Mouse (Mus musculus) limb, embryonic 15.5 days (tissue): ENCODE data around the gene Itpr1. TPM values are rescaled to one million over a fixed set of nuclear protein-coding genes. Genes with fewer than 3 reads are reported as not detected.

ENCODE experiments used
- ATAC-seq: fragments of 200-750 bp; cut with Nextera tagmentation; 2 replicates; pipeline ENCODE4 v1.8.0; 2017; ENCODE audit warnings: low read depth, moderate TSS enrichment; ENCODE audit not compliant: insufficient number of reproducible peaks, low FRiP score, low TSS enrichment
- H3K27ac ChIP-seq: fragments of 300-500 bp; sonication (generic); 2 replicates; pipeline ENCODE4 v1.5.1; 2015; ENCODE audit warnings: moderate library complexity, mild to moderate bottlenecking, inconsistent platforms
- H3K27me3 ChIP-seq: fragments of 300-500 bp; sonication (generic); 2 replicates; pipeline ENCODE4 v1.6.1; 2015; ENCODE audit warnings: inconsistent platforms
- H3K36me3 ChIP-seq: fragments of 300-500 bp; sonication (generic); 2 replicates; pipeline ENCODE4 v1.6.1; 2015; ENCODE audit warnings: inconsistent platforms
- H3K4me1 ChIP-seq: fragments of 300-500 bp; sonication (generic); 2 replicates; pipeline ENCODE4 v1.6.1; 2015; ENCODE audit warnings: inconsistent platforms
- H3K4me2 ChIP-seq: fragments of 300-500 bp; sonication (generic); 2 replicates; pipeline ENCODE4 v1.6.1; 2015; ENCODE audit warnings: mild to moderate bottlenecking, inconsistent platforms
- H3K4me3 ChIP-seq: fragments of 300-500 bp; sonication (generic); 2 replicates; pipeline ENCODE4 v1.5.1; 2015; ENCODE audit warnings: mild to moderate bottlenecking, inconsistent platforms
- H3K9ac ChIP-seq: fragments of 300-500 bp; sonication (generic); 2 replicates; pipeline ENCODE4 v1.6.1; 2015; ENCODE audit warnings: inconsistent platforms
- H3K9me3 ChIP-seq: fragments of 300-500 bp; sonication (generic); 2 replicates; pipeline ENCODE4 v1.6.1; 2016; ENCODE audit warnings: inconsistent platforms
- WGBS: fragments of 180-500 bp; shearing (Covaris S2); methylation state at CpG from one replicate; pipeline ENCODE4 v1.1.7; 2015; 5-methylcytosine and 5-hydroxymethylcytosine counted together
- polyA plus RNA-seq: library from polyadenylated mRNA; unstranded; fragments of >200 nt; fragmentation: Nextera tagmentation; extraction: Ambion mirVana; gene quantifications from 2 replicates; pipeline ENCODE4 v1.2.1, GENCODE M21; 2015

Gene Itpr1
- polyA plus RNA-seq, 1 experiment from 2014 or later, result 9.0 TPM

DNA sequence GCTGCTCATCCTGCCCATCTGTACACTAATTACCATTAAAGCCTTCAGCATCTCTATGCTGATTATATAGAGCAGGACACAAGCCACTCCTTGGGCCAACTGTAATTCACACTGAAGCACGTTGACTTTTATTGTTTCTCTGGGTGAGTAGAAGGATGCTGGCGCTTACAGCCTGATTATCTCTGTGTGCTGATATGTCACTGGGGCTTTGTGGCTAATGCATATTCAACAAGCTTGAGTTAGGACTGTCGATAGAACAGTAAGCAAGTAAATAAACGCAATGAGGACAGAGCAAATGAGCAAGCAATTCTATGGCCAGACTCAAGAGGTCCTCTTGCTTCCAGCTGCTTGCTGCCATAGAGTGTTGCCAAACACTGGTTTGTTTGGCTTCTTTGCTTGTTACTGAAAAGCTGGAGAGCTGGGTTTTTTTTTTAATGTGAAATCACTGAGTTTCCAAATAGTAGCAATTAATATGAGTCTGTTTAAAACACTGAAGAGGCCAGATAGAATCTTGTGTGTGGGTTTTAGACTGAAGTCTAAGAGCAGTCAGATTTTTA is 103.5 kb downstream of the Itpr1 start:
- no peak for ATAC-seq
- H3K4me3 ChIP-seq, result no peak overlapping the region
- 0 out of 2 replicates have a peak, but pooled peaks cover 3% of the 10 kb centered on the region for H3K4me1 ChIP-seq
- H3K4me2 ChIP-seq, result no peak overlapping the region
- H3K9me3 ChIP-seq, result no peaks in the 10 kb centered on the region
- 70% methylated on average over 4 of the region's 4 CpGs for WGBS
- no peak overlapping the region for H3K9ac ChIP-seq
- no peaks in the 10 kb centered on the region for H3K27me3 ChIP-seq
- H3K27ac ChIP-seq, result no peak overlapping the region
- H3K36me3 ChIP-seq, result no peaks in the 10 kb centered on the region

DNA sequence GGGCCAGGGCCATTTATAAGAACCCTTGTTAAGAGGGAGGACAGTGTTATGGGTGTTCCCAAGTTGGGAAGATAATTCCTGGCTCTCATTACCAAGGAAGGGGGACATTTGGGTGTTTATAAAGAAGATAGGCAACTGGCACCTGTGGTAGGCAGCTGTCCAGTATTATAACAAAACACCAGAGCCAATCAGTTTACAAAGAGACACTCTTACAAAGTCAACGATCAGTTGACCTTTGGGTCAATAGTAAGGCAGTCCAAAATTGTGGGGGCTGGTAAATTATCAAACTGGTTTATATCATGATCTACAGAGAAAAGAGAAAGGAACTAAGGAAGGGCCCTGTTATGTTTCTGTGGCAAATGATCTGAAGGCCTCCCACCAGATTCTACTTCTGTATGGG is 104.1 kb downstream of the Itpr1 start:
- ATAC-seq, result no peak
- H3K9ac ChIP-seq, result no peak overlapping the region
- no peaks in the 10 kb centered on the region for H3K36me3 ChIP-seq
- 0 out of 2 replicates have a peak, but pooled peaks cover 3% of the 10 kb centered on the region for H3K4me1 ChIP-seq
- H3K9me3 ChIP-seq, result no peaks in the 10 kb centered on the region
- H3K27me3 ChIP-seq, result no peaks in the 10 kb centered on the region
- 85% methylated on average over 1 of the region's 1 CpGs for WGBS
- no peak overlapping the region for H3K4me2 ChIP-seq
- H3K4me3 ChIP-seq, result no peak overlapping the region
- no peak overlapping the region for H3K27ac ChIP-seq

DNA sequence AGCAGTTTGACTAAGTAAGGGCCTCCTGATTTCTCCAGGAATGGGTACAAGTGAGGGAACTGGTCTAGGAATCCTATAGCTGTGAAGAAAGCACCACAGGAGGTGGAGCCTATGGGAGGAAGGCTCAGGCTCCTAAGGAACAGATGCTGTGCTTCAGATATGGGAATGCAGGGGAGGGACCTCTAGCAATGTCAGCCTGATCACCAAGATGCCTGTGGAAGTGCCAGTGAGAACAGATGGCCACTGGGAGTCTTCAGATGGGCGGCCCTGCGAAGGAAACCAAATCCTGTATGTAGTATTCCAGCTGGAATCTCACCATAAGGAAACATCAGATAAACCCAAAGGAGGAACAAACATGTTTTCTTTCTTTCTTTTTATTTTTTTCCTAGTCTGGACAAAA is 108.8 kb downstream of the Itpr1 start:
- Histone ChIP-seq H3K27me3 (no peaks in the 10 kb centered on the region), H3K4me1 (0 out of 2 replicates have a peak, but pooled peaks cover 3% of the 10 kb centered on the region), H3K9me3 (no peaks in the 10 kb centered on the region), H3K36me3 (no peaks in the 10 kb centered on the region), H3K27ac (no peak overlapping the region), H3K4me3 (no peak overlapping the region), H3K4me2 (no peak overlapping the region), H3K9ac (no peak overlapping the region)
- WGBS, result 72% methylated on average over 2 of the region's 2 CpGs
- ATAC-seq, result no peak

DNA sequence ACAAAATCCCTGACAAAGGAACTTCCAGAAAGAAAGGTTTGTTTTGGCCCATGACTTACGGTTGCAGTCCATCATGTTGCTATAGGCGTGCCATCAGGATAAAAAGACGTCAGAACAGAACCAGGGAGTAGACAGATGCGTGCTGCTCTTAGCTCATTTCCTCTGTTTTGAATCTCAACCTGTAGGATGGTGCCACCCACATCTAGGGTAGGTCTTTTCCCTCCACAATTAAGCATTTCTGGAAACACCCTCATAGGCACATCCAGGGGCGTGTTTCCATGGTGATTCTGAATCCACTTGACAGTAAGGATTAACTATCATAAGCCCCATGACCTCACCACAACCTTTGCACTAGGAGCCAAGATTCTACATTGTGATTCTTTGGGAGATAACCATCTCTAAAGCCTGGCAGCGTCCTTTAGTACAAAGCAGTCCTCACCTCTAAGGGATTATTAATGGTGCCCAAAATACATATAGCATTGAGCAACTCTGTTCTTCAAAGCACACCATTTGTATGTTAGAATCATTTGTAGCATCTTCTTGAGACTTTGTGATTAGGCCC is 111.6 kb downstream of the Itpr1 start:
- 0 out of 2 replicates have a peak, but pooled peaks cover 3% of the 10 kb centered on the region for H3K4me1 ChIP-seq
- H3K4me3 ChIP-seq, result no peak overlapping the region
- no peak overlapping the region for H3K4me2 ChIP-seq
- no peaks in the 10 kb centered on the region for H3K27me3 ChIP-seq
- H3K36me3 ChIP-seq, result no peaks in the 10 kb centered on the region
- ATAC-seq, result no peak
- WGBS, result 84% methylated on average over 6 of the region's 6 CpGs
- H3K9ac ChIP-seq, result no peak overlapping the region
- H3K9me3 ChIP-seq, result no peaks in the 10 kb centered on the region
- no peak overlapping the region for H3K27ac ChIP-seq

DNA sequence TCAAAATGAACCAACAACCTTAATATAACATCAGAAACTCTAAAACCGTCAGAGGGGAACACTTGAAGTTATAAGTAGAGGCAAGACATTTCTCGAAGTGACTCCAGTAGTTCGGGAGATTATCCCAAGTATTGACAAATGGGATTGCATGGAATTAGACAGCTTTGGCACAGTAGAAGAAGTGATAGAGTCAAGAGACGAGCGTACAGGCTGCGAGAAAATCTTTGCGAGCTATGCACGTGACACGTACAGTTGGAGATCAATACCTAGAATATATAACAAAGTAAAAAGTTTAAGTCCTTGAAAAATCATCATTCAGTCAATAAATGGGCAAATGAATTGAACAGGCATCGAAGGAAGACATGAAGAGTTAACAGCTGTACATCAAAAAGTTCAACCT is 112.5 kb downstream of the Itpr1 start:
- Histone ChIP-seq H3K9ac (no peak overlapping the region), H3K4me1 (0 out of 2 replicates have a peak, but pooled peaks cover 3% of the 10 kb centered on the region), H3K9me3 (no peaks in the 10 kb centered on the region), H3K27ac (no peak overlapping the region), H3K36me3 (no peaks in the 10 kb centered on the region), H3K27me3 (no peaks in the 10 kb centered on the region), H3K4me3 (no peak overlapping the region), H3K4me2 (no peak overlapping the region)
- ATAC-seq, result no peak
- 94% methylated on average over 10 of the region's 10 CpGs for WGBS

DNA sequence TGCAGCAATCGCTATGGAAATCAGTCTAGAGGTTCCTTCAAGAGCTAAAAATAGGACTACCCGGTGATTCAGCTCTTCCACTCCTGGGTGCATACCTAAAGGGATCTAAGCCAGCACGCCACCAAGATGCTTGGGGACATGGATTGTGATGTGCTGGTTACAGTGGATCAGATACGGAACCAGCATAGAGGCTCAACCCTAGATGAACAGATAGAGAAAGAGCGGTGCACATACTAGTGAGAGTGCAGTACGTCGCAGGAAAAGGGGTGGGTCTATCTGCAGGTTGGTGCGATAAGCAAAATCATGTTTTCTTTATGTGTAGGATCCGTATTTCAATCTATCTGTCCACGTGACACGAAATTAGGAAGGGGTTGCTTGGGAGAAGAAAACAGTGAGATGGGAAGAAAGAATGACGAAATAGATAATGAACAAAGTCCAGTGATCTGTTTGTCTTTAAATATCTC is 113.1 kb downstream of the Itpr1 start:
- Histone ChIP-seq H3K4me2 (no peak overlapping the region), H3K9me3 (no peaks in the 10 kb centered on the region), H3K4me1 (0 out of 2 replicates have a peak, but pooled peaks cover 3% of the 10 kb centered on the region), H3K36me3 (no peaks in the 10 kb centered on the region), H3K4me3 (no peak overlapping the region), H3K9ac (no peak overlapping the region), H3K27me3 (no peaks in the 10 kb centered on the region), H3K27ac (no peak overlapping the region)
- no peak for ATAC-seq
- WGBS, result 86% methylated on average over 12 of the region's 12 CpGs

DNA sequence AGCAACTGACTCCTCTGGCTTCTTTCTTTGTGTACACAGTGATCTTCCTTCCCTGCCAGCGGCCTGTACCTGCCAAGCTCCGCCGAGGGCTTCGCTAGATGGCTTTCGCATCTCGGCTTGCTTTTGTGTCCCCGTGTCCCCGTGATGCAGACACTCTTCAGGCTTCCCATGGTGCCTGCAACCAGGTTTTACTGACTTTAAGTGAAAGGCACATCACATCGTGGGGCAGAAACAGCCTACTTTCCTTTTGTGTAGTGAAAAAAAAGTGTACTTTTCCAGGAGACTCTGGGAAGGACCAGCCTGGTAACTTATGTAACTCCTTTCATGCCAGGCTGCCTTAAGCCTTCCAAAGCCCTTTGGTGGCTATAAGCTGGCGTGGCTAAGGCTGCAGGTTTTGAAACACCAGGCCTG is 113.9 kb downstream of the Itpr1 start:
- Histone ChIP-seq H3K9ac (no peak overlapping the region), H3K9me3 (no peaks in the 10 kb centered on the region), H3K27ac (no peak overlapping the region), H3K4me2 (no peak overlapping the region), H3K36me3 (no peaks in the 10 kb centered on the region), H3K4me1 (no peaks in the 10 kb centered on the region), H3K27me3 (no peaks in the 10 kb centered on the region), H3K4me3 (no peak overlapping the region)
- 85% methylated on average over 10 of the region's 10 CpGs for WGBS
- ATAC-seq, result no peak

DNA sequence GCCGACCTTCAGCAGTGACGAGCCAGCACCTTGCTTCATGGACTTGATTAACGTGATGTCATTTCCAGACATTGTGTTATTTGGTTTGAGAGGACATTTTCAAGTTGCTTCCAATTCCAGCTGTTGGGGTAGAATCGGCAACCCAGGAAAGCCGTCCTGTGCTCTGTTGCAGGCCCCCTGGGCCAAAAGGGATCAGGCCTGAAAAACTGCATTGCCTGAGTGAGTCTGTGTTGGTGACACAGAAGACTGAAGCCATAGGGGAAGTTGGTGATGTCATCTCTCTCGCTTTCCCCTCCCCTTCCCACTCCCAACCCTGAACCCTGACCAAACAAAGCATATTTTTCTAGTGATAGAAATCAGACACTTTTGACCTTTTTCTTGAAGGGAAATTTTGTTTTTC is 114.7 kb downstream of the Itpr1 start:
- Histone ChIP-seq H3K4me1 (no peaks in the 10 kb centered on the region), H3K9ac (no peak overlapping the region)
- 73% methylated on average over 6 of the region's 6 CpGs for WGBS

DNA sequence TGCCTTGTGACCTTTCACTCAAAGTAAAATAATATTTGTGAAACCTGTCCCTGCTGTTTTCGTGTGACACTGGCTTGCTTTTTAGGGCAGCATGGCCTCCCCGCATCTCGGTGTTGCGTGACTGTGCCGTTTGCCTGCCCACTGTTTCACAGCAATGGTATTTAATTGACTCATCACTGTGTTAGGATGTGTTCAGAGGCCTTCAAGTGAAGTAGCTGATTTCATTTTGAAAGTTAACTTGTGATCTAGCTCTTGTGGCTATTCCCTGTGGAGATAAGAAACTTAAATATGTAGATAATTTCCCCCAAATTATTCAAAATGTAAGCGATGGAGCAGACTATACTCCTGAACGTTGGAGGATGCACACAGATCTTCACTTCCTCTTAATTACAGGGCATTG is 115.4 kb downstream of the Itpr1 start:
- Histone ChIP-seq H3K4me3 (no peak overlapping the region), H3K4me1 (no peaks in the 10 kb centered on the region), H3K27ac (no peak overlapping the region), H3K27me3 (no peaks in the 10 kb centered on the region), H3K9ac (no peak overlapping the region), H3K4me2 (no peak overlapping the region), H3K9me3 (no peaks in the 10 kb centered on the region), H3K36me3 (no peaks in the 10 kb centered on the region)
- 83% methylated on average over 7 of the region's 7 CpGs for WGBS
- ATAC-seq, result no peak

More for the DNA sequence above, 114.7 kb downstream of the Itpr1 start:
- Histone ChIP-seq H3K27ac (no peak overlapping the region), H3K36me3 (no peaks in the 10 kb centered on the region), H3K9me3 (no peaks in the 10 kb centered on the region), H3K4me3 (no peak overlapping the region), H3K4me2 (no peak overlapping the region), H3K27me3 (no peaks in the 10 kb centered on the region)
- no peak for ATAC-seq

DNA sequence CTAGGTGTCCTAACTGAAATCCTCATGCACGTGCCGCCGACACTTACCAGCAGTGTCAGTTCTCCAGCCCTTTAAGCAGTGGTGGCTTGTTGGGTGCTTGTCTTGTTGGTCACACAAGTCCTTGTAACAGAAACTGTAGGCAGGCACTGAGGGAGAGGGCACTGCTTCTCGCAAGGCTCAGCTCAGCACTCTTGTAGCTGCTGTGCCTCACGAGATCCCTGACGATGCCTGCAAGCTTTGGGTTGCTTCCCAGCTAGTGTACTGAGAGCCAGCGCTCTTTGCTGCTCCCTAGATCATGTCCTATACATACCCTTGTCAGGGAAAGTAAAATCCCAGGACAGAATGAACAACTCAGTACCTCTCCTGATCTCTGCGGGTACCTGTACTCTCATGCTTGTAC is 117.6 kb downstream of the Itpr1 start:
- Histone ChIP-seq H3K4me1 (no peaks in the 10 kb centered on the region), H3K27ac (no peak overlapping the region), H3K27me3 (no peaks in the 10 kb centered on the region), H3K9ac (no peak overlapping the region), H3K4me3 (no peak overlapping the region), H3K4me2 (no peak overlapping the region), H3K36me3 (no peaks in the 10 kb centered on the region), H3K9me3 (no peaks in the 10 kb centered on the region)
- ATAC-seq, result no peak
- WGBS, result 73% methylated on average over 8 of the region's 8 CpGs

DNA sequence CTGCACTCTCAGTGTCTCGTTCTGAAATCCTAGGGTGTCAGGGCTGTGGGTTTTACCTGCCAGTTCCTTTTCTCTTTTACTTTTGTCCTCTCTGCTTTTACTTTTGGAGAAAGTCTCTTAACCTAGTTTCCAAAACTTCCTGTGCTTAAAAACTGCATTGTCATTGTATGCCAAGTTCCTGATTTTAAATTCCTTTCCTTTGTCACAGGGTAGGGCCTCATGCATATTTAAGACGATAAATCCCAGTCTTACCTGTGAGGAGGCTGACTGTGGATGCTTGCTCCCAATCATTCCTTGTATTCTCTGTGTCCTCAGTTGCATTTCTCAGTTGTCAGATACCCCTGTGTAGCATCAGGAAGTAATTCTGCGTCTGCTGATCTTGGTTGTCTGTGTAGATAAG is 118.4 kb downstream of the Itpr1 start:
- no peak overlapping the region for H3K27ac ChIP-seq
- H3K27me3 ChIP-seq, result no peaks in the 10 kb centered on the region
- H3K9ac ChIP-seq, result no peak overlapping the region
- WGBS, result 71% methylated on average over 3 of the region's 3 CpGs
- no peaks in the 10 kb centered on the region for H3K36me3 ChIP-seq
- no peak overlapping the region for H3K4me2 ChIP-seq
- H3K4me3 ChIP-seq, result no peak overlapping the region
- H3K4me1 ChIP-seq, result no peaks in the 10 kb centered on the region
- H3K9me3 ChIP-seq, result no peaks in the 10 kb centered on the region
- ATAC-seq, result no peak

DNA sequence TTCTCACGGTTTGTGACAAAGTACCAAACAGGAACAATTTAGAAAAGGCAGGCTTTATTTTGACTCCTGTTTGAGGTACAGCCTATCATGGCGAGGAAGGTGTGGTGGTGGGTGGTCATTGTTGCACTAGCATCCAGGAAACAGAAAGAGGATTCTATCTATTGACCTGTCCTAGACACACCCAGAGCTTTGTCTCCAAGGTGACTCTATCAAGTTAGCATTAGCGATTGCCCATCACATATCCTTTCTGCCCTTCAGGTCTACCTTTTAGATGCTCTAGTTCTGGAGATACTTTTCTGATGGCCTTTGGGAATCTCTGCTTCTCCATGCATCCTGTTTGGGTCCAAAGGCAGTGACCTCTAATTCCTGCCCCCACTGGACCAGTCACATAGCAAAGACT is 121.2 kb downstream of the Itpr1 start:
- Histone ChIP-seq H3K36me3 (no peaks in the 10 kb centered on the region), H3K27ac (no peak overlapping the region), H3K27me3 (no peaks in the 10 kb centered on the region), H3K9me3 (no peaks in the 10 kb centered on the region), H3K9ac (no peak overlapping the region), H3K4me3 (no peak overlapping the region), H3K4me2 (no peak overlapping the region), H3K4me1 (no peaks in the 10 kb centered on the region)
- ATAC-seq, result no peak
- WGBS, result 80% methylated on average over 3 of the region's 3 CpGs
